Mouse (Mus musculus): ENCODE results near the gene Ifna2. TPM values are rescaled to one million over a fixed set of nuclear protein-coding genes. Genes with fewer than 3 reads are reported as not detected.

Ifna2 gene
- not detected in 2 replicates for polyA plus RNA-seq (2015; fragmentation: Nextera tagmentation; extraction: Ambion mirVana)

- no peaks in the 10 kb centered on the region for H3K27me3 ChIP-seq (replicated peaks)
- WGBS: 90% methylated on average over 1 of the region's 1 CpGs
- no peak within 1 kb of the TSS for H3K4me2 ChIP-seq
- H3K4me3 ChIP-seq (replicated peaks): no peak within 1 kb of the TSS
- no peak for ATAC-seq (ENCODE audit: low FRiP score)
- H3K4me1 ChIP-seq: no peaks in the 10 kb centered on the region
- H3K9me3 ChIP-seq (replicated peaks): no peaks in the 10 kb centered on the region
- H3K27ac ChIP-seq (replicated peaks): no peak within 1 kb of the TSS
- H3K36me3 ChIP-seq: no peaks in the 10 kb centered on the region
- H3K9ac ChIP-seq (replicated peaks): no peak within 1 kb of the TSS
Measured at GRCm38 (mm10) chr4:88683812-88684211, at the start of gene Ifna2. Gene Ifna2, minus strand, starts transcription at chr4:88683912.

- no peak overlapping the region for H3K4me3 ChIP-seq (replicated peaks)
- no peaks in the 10 kb centered on the region for H3K9me3 ChIP-seq (replicated peaks)
- no peaks in the 10 kb centered on the region for H3K36me3 ChIP-seq
- WGBS: 3% methylated on average over 1 of the region's 1 CpGs
- no peak overlapping the region for H3K27ac ChIP-seq (replicated peaks)
- H3K27me3 ChIP-seq (replicated peaks): no peaks in the 10 kb centered on the region
- H3K4me2 ChIP-seq: no peak overlapping the region
- H3K4me1 ChIP-seq: no peaks in the 10 kb centered on the region
- H3K9ac ChIP-seq (replicated peaks): no peak overlapping the region
- no peak for ATAC-seq (ENCODE audit: low FRiP score)
Measured at GRCm38 (mm10) chr4:88727324-88727723, 43.6 kb upstream of the Ifna2 start.

GRCm38 (mm10) chr4:88726727-88727126 lies 43.0 kb upstream of the Ifna2 start:
- no peaks in the 10 kb centered on the region for H3K9me3 ChIP-seq (replicated peaks)
- no peak overlapping the region for H3K4me2 ChIP-seq
- no peak for ATAC-seq (ENCODE audit: low FRiP score)
- H3K27ac ChIP-seq (replicated peaks): no peak overlapping the region
- no peaks in the 10 kb centered on the region for H3K4me1 ChIP-seq
- H3K4me3 ChIP-seq (replicated peaks): no peak overlapping the region
- H3K27me3 ChIP-seq (replicated peaks): no peaks in the 10 kb centered on the region
- no peak overlapping the region for H3K9ac ChIP-seq (replicated peaks)
- H3K36me3 ChIP-seq: no peaks in the 10 kb centered on the region
- 91% methylated on average over 6 of the region's 6 CpGs for WGBS

- no peaks in the 10 kb centered on the region for H3K27me3 ChIP-seq (replicated peaks)
- no peaks in the 10 kb centered on the region for H3K9me3 ChIP-seq (replicated peaks)
- 56% methylated on average over 8 of the region's 8 CpGs for WGBS
- no peak overlapping the region for H3K4me3 ChIP-seq (replicated peaks)
- no peak overlapping the region for H3K4me2 ChIP-seq
- 0 out of 2 replicates have a peak, but pooled peaks cover 5% of the 10 kb centered on the region for H3K36me3 ChIP-seq
- ATAC-seq (ENCODE audit: low FRiP score): no peak
- no peak overlapping the region for H3K9ac ChIP-seq (replicated peaks)
- H3K27ac ChIP-seq (replicated peaks): no peak overlapping the region
- peaks cover 21% of the 10 kb centered on the region for H3K4me1 ChIP-seq
Measured at GRCm38 (mm10) chr4:88723497-88724090, 39.9 kb upstream of the Ifna2 start.

- Histone ChIP-seq H3K4me3 (replicated peaks) (peak within 1 kb of the TSS; percentile 89), H3K27ac (replicated peaks) (peak within 1 kb of the TSS; percentile 97), H3K9me3 (replicated peaks) (no peaks in the 10 kb centered on the region), H3K9ac (replicated peaks) (peak within 1 kb of the TSS; percentile 100), H3K27me3 (replicated peaks) (no peaks in the 10 kb centered on the region), H3K4me1 (peaks cover 29% of the 10 kb centered on the region), H3K36me3 (0 out of 2 replicates have a peak, but pooled peaks cover 5% of the 10 kb centered on the region), H3K4me2 (peak within 1 kb of the TSS; percentile 87)
- under 1% methylated on average over 80 of the region's 82 CpGs for WGBS
- peak; percentile 99 for ATAC-seq (ENCODE audit: low FRiP score)
Measured at GRCm38 (mm10) chr4:88721791-88722721, 38.3 kb upstream of the Ifna2 start, which contains the start of the genes Gm26566 and Klhl9. Gene Gm26566, plus strand, starts transcription at chr4:88721805. Gene Klhl9, minus strand, starts transcription at chr4:88722465.

- Histone ChIP-seq H3K4me2 (peak overlapping the region; percentile 87), H3K9ac (replicated peaks) (no peak overlapping the region; the same call in 1 of the 2 replicates), H3K4me3 (replicated peaks) (peak overlapping the region; percentile 28), H3K36me3 (peaks cover 18% of the 10 kb centered on the region), H3K9me3 (replicated peaks) (no peaks in the 10 kb centered on the region), H3K4me1 (peaks cover 34% of the 10 kb centered on the region), H3K27ac (replicated peaks) (no peak overlapping the region), H3K27me3 (replicated peaks) (no peaks in the 10 kb centered on the region)
- 59% methylated on average over 1 of the region's 1 CpGs for WGBS
- no peak for ATAC-seq (ENCODE audit: low FRiP score)
Measured at GRCm38 (mm10) chr4:88718715-88719114, 35.0 kb upstream of the Ifna2 start.

- Histone ChIP-seq H3K4me1 (peaks cover 22% of the 10 kb centered on the region), H3K27ac (replicated peaks) (no peak overlapping the region), H3K4me3 (replicated peaks) (no peak overlapping the region), H3K9ac (replicated peaks) (no peak overlapping the region), H3K27me3 (replicated peaks) (no peaks in the 10 kb centered on the region), H3K4me2 (no peak overlapping the region), H3K9me3 (replicated peaks) (no peaks in the 10 kb centered on the region), H3K36me3 (peaks cover 12% of the 10 kb centered on the region)
- ATAC-seq (ENCODE audit: low FRiP score): no peak
Measured at GRCm38 (mm10) chr4:88715059-88715458, 31.3 kb upstream of the Ifna2 start.

- Histone ChIP-seq H3K4me3 (replicated peaks) (no peak overlapping the region), H3K4me1 (peaks cover 18% of the 10 kb centered on the region), H3K9me3 (replicated peaks) (no peaks in the 10 kb centered on the region), H3K27ac (replicated peaks) (no peak overlapping the region), H3K9ac (replicated peaks) (no peak overlapping the region), H3K36me3 (peaks cover 12% of the 10 kb centered on the region), H3K4me2 (no peak overlapping the region), H3K27me3 (replicated peaks) (no peaks in the 10 kb centered on the region)
- WGBS: 78% methylated on average over 1 of the region's 1 CpGs
- no peak for ATAC-seq (ENCODE audit: low FRiP score)
Measured at GRCm38 (mm10) chr4:88714281-88714680, 30.6 kb upstream of the Ifna2 start.

- no peak overlapping the region for H3K4me3 ChIP-seq (replicated peaks)
- ATAC-seq (ENCODE audit: low FRiP score): no peak
- H3K9me3 ChIP-seq (replicated peaks): no peaks in the 10 kb centered on the region
- H3K9ac ChIP-seq (replicated peaks): no peak overlapping the region
- no peaks in the 10 kb centered on the region for H3K27me3 ChIP-seq (replicated peaks)
- no peaks in the 10 kb centered on the region for H3K36me3 ChIP-seq
- no peaks in the 10 kb centered on the region for H3K4me1 ChIP-seq
- H3K27ac ChIP-seq (replicated peaks): no peak overlapping the region
- WGBS: 91% methylated on average over 1 of the region's 1 CpGs
- H3K4me2 ChIP-seq: no peak overlapping the region
Measured at GRCm38 (mm10) chr4:88707128-88707826, 23.6 kb upstream of the Ifna2 start.

- no peak for ATAC-seq (ENCODE audit: low FRiP score)
- Histone ChIP-seq H3K36me3 (no peaks in the 10 kb centered on the region), H3K4me2 (no peak overlapping the region), H3K4me3 (replicated peaks) (no peak overlapping the region), H3K9me3 (replicated peaks) (no peaks in the 10 kb centered on the region), H3K27ac (replicated peaks) (no peak overlapping the region), H3K27me3 (replicated peaks) (no peaks in the 10 kb centered on the region), H3K9ac (replicated peaks) (no peak overlapping the region), H3K4me1 (no peaks in the 10 kb centered on the region)
- 49% methylated on average over 3 of the region's 3 CpGs for whole genome bisulfite sequencing
Measured at GRCm38 (mm10) chr4:88705924-88706323, 22.2 kb upstream of the Ifna2 start.

- H3K4me1 ChIP-seq: no peaks in the 10 kb centered on the region
- no peak overlapping the region for H3K4me2 ChIP-seq
- no peaks in the 10 kb centered on the region for H3K9me3 ChIP-seq (replicated peaks)
- no peak for ATAC-seq (ENCODE audit: low FRiP score)
- no peaks in the 10 kb centered on the region for H3K36me3 ChIP-seq
- no peak overlapping the region for H3K4me3 ChIP-seq (replicated peaks)
- WGBS: 89% methylated on average over 1 of the region's 1 CpGs
- H3K27me3 ChIP-seq (replicated peaks): 0 out of 2 replicates have a peak, but pooled peaks cover 8% of the 10 kb centered on the region
- H3K27ac ChIP-seq (replicated peaks): no peak overlapping the region
- no peak overlapping the region for H3K9ac ChIP-seq (replicated peaks)
Measured at GRCm38 (mm10) chr4:88699301-88699700, 15.6 kb upstream of the Ifna2 start.
